Mouse (Mus musculus): ENCODE results near the gene Slc45a2. TPM values are rescaled to one million over a fixed set of nuclear protein-coding genes. Genes with fewer than 3 reads are reported as not detected.

Gene Slc45a2
- polyA plus RNA-seq, 1 experiment from 2014 or later: not detected

- 24% methylated on average over 5 of the region's 5 CpGs for WGBS (ENCODE audit: insufficient replicate concordance)
- no peak for DNase-seq
Measured at GRCm38 (mm10) chr15:11008756-11009155, 8.2 kb downstream of the Slc45a2 start.

GRCm38 (mm10) chr15:11010976-11011548, 10.5 kb downstream of the Slc45a2 start:
- Histone ChIP-seq H3K27ac (peak overlapping the region; percentile 14; the same call in 1 of the 2 replicates), H3K4me1 (replicated peaks) (no peaks in the 10 kb centered on the region; the same call in 1 of the 2 replicates), H3K9me3 (replicated peaks) (no peaks in the 10 kb centered on the region), H3K27me3 (no peaks in the 10 kb centered on the region), H3K4me3 (replicated peaks) (no peak overlapping the region), H3K36me3 (no peaks in the 10 kb centered on the region), H3K9ac (no peak overlapping the region), H3K4me2 (no peak overlapping the region)
- ATAC-seq (ENCODE audit: low read depth): peak; percentile 65
- 68% methylated on average over 11 of the region's 11 CpGs for WGBS (ENCODE audit: insufficient replicate concordance)
- no peak for DNase-seq

More at GRCm38 (mm10) chr15:11008756-11009155, 8.2 kb downstream of the Slc45a2 start:
- no peak for ATAC-seq (ENCODE audit: low read depth)
- no peaks in the 10 kb centered on the region; the same call in 1 of the 2 replicates for H3K4me1 ChIP-seq (replicated peaks)
- no peak overlapping the region for H3K4me3 ChIP-seq (replicated peaks)
- no peaks in the 10 kb centered on the region for H3K9me3 ChIP-seq (replicated peaks)
- no peak overlapping the region for H3K9ac ChIP-seq
- no peak overlapping the region for H3K4me2 ChIP-seq
- no peak overlapping the region for H3K27ac ChIP-seq
- H3K36me3 ChIP-seq: no peaks in the 10 kb centered on the region
- no peaks in the 10 kb centered on the region for H3K27me3 ChIP-seq

GRCm38 (mm10) chr15:11014931-11015330, 14.4 kb downstream of the Slc45a2 start:
- DNase-seq: no peak
- no peaks in the 10 kb centered on the region; the same call in 1 of the 2 replicates for H3K4me1 ChIP-seq (replicated peaks)

DNA sequence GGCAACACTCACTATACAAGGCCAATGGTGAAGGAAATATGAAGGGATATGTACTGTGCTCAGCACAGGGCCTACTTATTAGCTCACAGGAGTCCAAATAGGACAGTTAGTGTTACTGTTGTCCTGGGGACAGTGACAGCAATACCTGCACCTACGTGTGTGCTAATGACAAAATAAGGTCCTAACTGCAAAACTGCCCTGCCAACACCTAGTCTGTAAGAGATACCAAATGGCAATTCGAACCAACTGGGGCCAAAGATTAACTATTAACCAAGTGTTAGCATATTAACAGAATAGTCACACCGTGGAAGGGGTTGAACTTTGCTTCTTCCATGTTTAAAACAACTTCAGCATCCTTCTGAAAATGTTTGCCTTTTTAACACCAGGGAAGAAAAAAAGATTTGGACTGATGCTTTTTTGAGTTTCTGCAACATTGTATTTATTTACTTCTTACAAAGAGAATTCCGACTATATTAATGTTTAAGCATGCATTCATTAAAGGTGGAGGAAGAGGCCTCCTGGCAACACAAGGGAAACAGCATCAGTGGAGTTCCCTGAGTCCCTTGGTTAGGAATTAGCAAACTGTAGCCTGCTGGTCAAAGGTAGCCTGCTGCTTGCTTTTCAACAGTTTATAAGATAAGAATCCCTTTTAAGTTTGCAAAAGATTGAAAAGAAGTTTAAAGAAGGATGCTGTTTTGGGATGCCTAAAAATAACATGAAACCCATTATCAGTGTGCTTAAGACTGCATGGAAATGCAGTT, 26.5 kb downstream of the Slc45a2 start:
- H3K9ac ChIP-seq: no peak overlapping the region
- no peaks in the 10 kb centered on the region for H3K36me3 ChIP-seq
- no peaks in the 10 kb centered on the region for H3K4me1 ChIP-seq (replicated peaks)
- 41% methylated on average over 4 of the region's 4 CpGs for WGBS (ENCODE audit: insufficient replicate concordance)
- DNase-seq (no peak), ATAC-seq (ENCODE audit: low read depth) (peak; percentile 71; the same call in 1 of the 2 replicates)
- no peaks in the 10 kb centered on the region for H3K9me3 ChIP-seq (replicated peaks)
- no peaks in the 10 kb centered on the region for H3K27me3 ChIP-seq
- no peak overlapping the region for H3K4me2 ChIP-seq
- H3K27ac ChIP-seq: no peak overlapping the region; the same call in 1 of the 2 replicates
- H3K4me3 ChIP-seq (replicated peaks): no peak overlapping the region

More at GRCm38 (mm10) chr15:11014931-11015330, 14.4 kb downstream of the Slc45a2 start:
- ATAC-seq (ENCODE audit: low read depth): no peak
- 34% methylated on average over 2 of the region's 2 CpGs for WGBS (ENCODE audit: insufficient replicate concordance)
- H3K27ac ChIP-seq: no peak overlapping the region
- H3K36me3 ChIP-seq: no peaks in the 10 kb centered on the region
- H3K9me3 ChIP-seq (replicated peaks): no peaks in the 10 kb centered on the region
- no peak overlapping the region for H3K9ac ChIP-seq
- no peaks in the 10 kb centered on the region for H3K27me3 ChIP-seq
- no peak overlapping the region for H3K4me2 ChIP-seq
- no peak overlapping the region for H3K4me3 ChIP-seq (replicated peaks)

GRCm38 (mm10) chr15:11030188-11030587, 29.7 kb downstream of the Slc45a2 start:
- Histone ChIP-seq H3K36me3 (no peaks in the 10 kb centered on the region), H3K9me3 (replicated peaks) (no peaks in the 10 kb centered on the region), H3K27me3 (peaks cover 11% of the 10 kb centered on the region), H3K9ac (no peak overlapping the region), H3K4me3 (replicated peaks) (no peak overlapping the region), H3K27ac (no peak overlapping the region), H3K4me2 (no peak overlapping the region), H3K4me1 (replicated peaks) (no peaks in the 10 kb centered on the region)
- DNase-seq (no peak), ATAC-seq (ENCODE audit: low read depth) (no peak)
- WGBS (ENCODE audit: insufficient replicate concordance): 65% methylated on average over 3 of the region's 3 CpGs

DNA sequence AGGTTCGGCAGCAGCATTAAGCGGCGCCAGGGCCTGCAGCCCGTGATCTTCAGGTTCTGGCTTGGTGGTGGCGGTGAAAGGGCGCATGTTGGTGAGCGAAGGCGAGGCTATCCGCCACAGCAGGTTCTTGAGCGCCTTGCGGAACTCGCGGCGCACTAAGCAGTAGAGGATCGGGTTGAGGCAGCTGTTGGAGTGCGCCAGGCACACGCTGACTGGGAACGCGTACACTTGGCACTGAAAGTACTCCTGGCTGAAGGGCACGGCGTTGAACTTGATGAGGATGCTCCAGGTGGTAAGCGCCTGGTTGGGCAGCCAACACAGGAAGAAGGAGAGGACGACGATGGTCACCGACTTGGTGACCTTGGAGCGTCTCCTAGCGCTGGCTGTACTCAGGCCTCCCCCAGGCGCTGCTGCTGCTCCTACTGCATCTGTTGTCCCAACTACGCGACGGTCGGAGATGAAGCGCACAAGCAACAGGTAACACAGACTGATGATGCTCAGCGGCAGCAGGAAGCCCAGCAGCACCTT, 35.5 kb downstream of the Slc45a2 start:
- no peaks in the 10 kb centered on the region for H3K36me3 ChIP-seq
- H3K9me3 ChIP-seq (replicated peaks): no peaks in the 10 kb centered on the region
- no peak overlapping the region for H3K27ac ChIP-seq
- H3K4me1 ChIP-seq (replicated peaks): no peaks in the 10 kb centered on the region
- H3K27me3 ChIP-seq: peaks cover 41% of the 10 kb centered on the region
- H3K4me2 ChIP-seq: peak overlapping the region; percentile 56
- no peak overlapping the region for H3K9ac ChIP-seq
- H3K4me3 ChIP-seq (replicated peaks): 0 out of 2 replicates have a peak overlapping the region, but pooled peaks have one; percentile 39
- no peak for ATAC-seq (ENCODE audit: low read depth)
- no peak for DNase-seq
- 9% methylated on average over 34 of the region's 34 CpGs for WGBS (ENCODE audit: insufficient replicate concordance)

- no peaks in the 10 kb centered on the region for H3K9me3 ChIP-seq (replicated peaks)
- no peaks in the 10 kb centered on the region for H3K4me1 ChIP-seq (replicated peaks)
- peaks cover 41% of the 10 kb centered on the region for H3K27me3 ChIP-seq
- no peak for DNase-seq
- ATAC-seq (ENCODE audit: low read depth): no peak
- no peak overlapping the region for H3K27ac ChIP-seq
- H3K4me2 ChIP-seq: peak overlapping the region; percentile 56
- H3K36me3 ChIP-seq: no peaks in the 10 kb centered on the region
- no peak overlapping the region for H3K9ac ChIP-seq
- WGBS (ENCODE audit: insufficient replicate concordance): 4% methylated on average over 49 of the region's 49 CpGs
- H3K4me3 ChIP-seq (replicated peaks): peak overlapping the region; percentile 39
Measured at GRCm38 (mm10) chr15:11036535-11037375, 36.2 kb downstream of the Slc45a2 start.

GRCm38 (mm10) chr15:11037376-11037695, 36.8 kb downstream of the Slc45a2 start:
- H3K4me2 ChIP-seq: peak overlapping the region; percentile 56
- peaks cover 41% of the 10 kb centered on the region for H3K27me3 ChIP-seq
- ATAC-seq (ENCODE audit: low read depth) (no peak), DNase-seq (no peak)
- H3K4me3 ChIP-seq (replicated peaks): 0 out of 2 replicates have a peak overlapping the region, but pooled peaks have one; percentile 39
- no peak overlapping the region for H3K27ac ChIP-seq
- 9% methylated on average over 8 of the region's 8 CpGs for WGBS (ENCODE audit: insufficient replicate concordance)
- no peak overlapping the region for H3K9ac ChIP-seq
- H3K9me3 ChIP-seq (replicated peaks): no peaks in the 10 kb centered on the region
- H3K4me1 ChIP-seq (replicated peaks): no peaks in the 10 kb centered on the region
- H3K36me3 ChIP-seq: no peaks in the 10 kb centered on the region

DNA sequence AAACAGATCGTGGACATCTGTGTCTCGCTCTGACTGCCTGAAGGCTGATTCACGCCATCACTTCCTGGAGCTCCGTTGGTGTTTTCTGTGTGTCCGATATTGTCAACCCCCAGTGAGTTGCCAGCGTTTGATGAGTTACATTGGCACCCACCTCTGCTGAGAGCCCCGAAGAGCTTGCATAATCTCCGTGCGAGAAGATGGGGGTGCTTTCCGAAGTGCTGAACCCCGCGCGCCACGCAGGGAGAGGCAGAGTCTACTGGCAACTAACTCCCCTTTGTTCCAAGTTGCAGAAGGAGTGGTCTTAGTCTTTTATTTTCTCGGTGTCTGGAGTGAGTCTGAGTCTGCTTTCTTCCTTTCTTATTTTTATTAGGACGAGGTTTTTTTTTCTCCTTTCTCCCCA, 37.2 kb downstream of the Slc45a2 start, which contains the start of gene Rxfp3:
Rxfp3 (minus strand) TSS at position 281 of the 400 bp plus-strand sequence.
- ATAC-seq (ENCODE audit: low read depth) (no peak), DNase-seq (no peak)
- 9% methylated on average over 16 of the region's 16 CpGs for WGBS (ENCODE audit: insufficient replicate concordance)
- Histone ChIP-seq H3K4me2 (peak within 1 kb of the TSS; percentile 56), H3K9me3 (replicated peaks) (no peaks in the 10 kb centered on the region), H3K27me3 (peaks cover 41% of the 10 kb centered on the region), H3K36me3 (no peaks in the 10 kb centered on the region), H3K4me3 (replicated peaks) (peak within 1 kb of the TSS; percentile 39), H3K27ac (no peak within 1 kb of the TSS), H3K9ac (no peak within 1 kb of the TSS), H3K4me1 (replicated peaks) (no peaks in the 10 kb centered on the region)

DNA sequence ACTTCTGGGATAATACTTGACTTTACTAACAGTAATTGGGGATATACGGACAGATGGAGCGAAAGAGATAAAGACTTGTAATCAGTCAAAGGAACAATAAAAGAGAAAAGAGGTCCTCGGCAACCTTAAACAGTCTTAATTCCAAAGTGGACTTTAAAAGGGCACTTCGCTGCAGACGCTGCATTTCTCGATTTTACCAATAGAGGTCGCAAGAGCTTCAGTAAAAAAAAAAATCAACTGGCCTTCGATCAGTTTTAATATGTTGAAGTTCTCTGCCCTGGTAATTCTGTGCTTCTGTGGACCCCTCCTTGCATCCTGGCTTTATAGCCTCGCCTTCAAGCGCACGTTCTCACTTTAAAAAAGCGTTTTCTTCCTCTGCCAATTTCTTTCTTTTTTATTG, 38.0 kb downstream of the Slc45a2 start:
- DNase-seq (no peak), ATAC-seq (ENCODE audit: low read depth) (no peak)
- 4% methylated on average over 12 of the region's 12 CpGs for WGBS (ENCODE audit: insufficient replicate concordance)
- Histone ChIP-seq H3K4me2 (no peak overlapping the region), H3K27me3 (peaks cover 40% of the 10 kb centered on the region), H3K9ac (no peak overlapping the region), H3K27ac (no peak overlapping the region), H3K4me3 (replicated peaks) (no peak overlapping the region), H3K9me3 (replicated peaks) (no peaks in the 10 kb centered on the region), H3K36me3 (no peaks in the 10 kb centered on the region), H3K4me1 (replicated peaks) (no peaks in the 10 kb centered on the region)

GRCm38 (mm10) chr15:11040067-11040466, 39.5 kb downstream of the Slc45a2 start:
- Histone ChIP-seq H3K9ac (no peak overlapping the region), H3K4me2 (no peak overlapping the region), H3K27me3 (peaks cover 32% of the 10 kb centered on the region), H3K36me3 (no peaks in the 10 kb centered on the region), H3K4me1 (replicated peaks) (no peaks in the 10 kb centered on the region), H3K4me3 (replicated peaks) (no peak overlapping the region), H3K9me3 (replicated peaks) (no peaks in the 10 kb centered on the region), H3K27ac (no peak overlapping the region)
- DNase-seq (no peak), ATAC-seq (ENCODE audit: low read depth) (no peak)
- WGBS (ENCODE audit: insufficient replicate concordance): 22% methylated on average over 5 of the region's 5 CpGs

All from liver, embryonic 13.5 days (tissue).